Mouse (Mus musculus) megakaryocyte, embryonic 14.5 days (primary cell): ENCODE measurements around the gene Cst12.

Source experiments
- FLI1 ChIP-seq: IDR thresholded peaks from 2 replicates; pipeline ENCODE4 v1.6.1; 2012; ENCODE audit warnings: low read length, inconsistent platforms, mixed read lengths
- GATA1 ChIP-seq: IDR thresholded peaks from 3 replicates; pipeline ENCODE4 v1.6.1; 2012; ENCODE audit warnings: mixed read lengths, low read length, inconsistent platforms, borderline replicate concordance

DNA sequence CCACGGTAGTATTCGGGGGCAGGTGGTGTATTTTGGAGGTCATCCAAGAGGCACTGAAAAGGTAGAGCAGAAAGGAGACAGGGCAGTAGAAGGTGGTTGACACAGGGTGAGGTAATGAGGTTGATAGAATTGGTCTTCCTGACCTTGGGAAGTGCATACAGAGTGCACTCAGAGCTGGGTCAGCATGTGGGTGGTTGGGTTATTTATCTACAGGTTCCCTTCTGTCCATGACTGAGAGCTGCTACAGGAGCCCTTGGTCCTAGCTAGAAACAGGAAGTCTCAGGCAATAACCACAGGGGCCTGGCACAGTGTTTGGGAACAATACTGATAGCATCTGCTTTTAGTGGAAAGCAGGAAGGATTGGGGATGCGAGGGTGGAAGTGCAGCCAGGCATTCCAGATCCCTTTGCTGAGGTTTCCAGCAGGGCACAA is 12.3 kb downstream of the Cst12 start:
- TF ChIP-seq GATA1 (no peak), FLI1 (no peak)
